In genomic region chr9:13203681-13204080, GRCm38 (mm10) we compare ENCODE assay signal across 18 mouse cellular contexts. TPM values are rescaled to one million over a fixed set of nuclear protein-coding genes. Genes with fewer than 3 reads are reported as not detected.
DNase-seq lines count a peak whose midpoint lies in the region; ATAC-seq and TF ChIP-seq lines count a peak whose summit lies in the region.
"Had no signal": no experiment of that assay in that cellular context is flagged by ENCODE, and none has a peak within 500 bp of the region (broad histone marks: within the 10 kb centered on the region; RNA-seq: fewer than 3 reads in every experiment).

No protein-coding gene starts in this region.

- H3K27me3 ChIP-seq in liver, embryonic 14.5 days (ENCODE audit: control insufficient read depth, insufficient read depth, low read length) = no peaks in the 10 kb centered on the region
- H3K27me3 ChIP-seq in forebrain, embryonic 15.5 days = no peaks in the 10 kb centered on the region
- H3K27me3 ChIP-seq in heart, embryonic 10.5 days (ENCODE audit: insufficient read depth, poor library complexity, severe bottlenecking) = no peaks in the 10 kb centered on the region
- H3K27me3 ChIP-seq: embryonic facial prominence, embryonic 13.5 days; forebrain, embryonic 13.5 days; heart, embryonic 12.5 days had no signal

- peak overlapping the region; percentile 28; the same call in 1 of the 2 replicates for H3K4me2 ChIP-seq in liver, embryonic 14.5 days (ENCODE audit: low read depth)
- H3K4me2 ChIP-seq in forebrain, embryonic 15.5 days (replicated peaks) = no peak overlapping the region
- H3K4me2 ChIP-seq: embryonic facial prominence, embryonic 13.5 days; forebrain, embryonic 13.5 days; heart, embryonic 12.5 days; hindbrain, embryonic 14.5 days had no signal

- TF ChIP-seq CTCF in liver, embryonic 14.5 days (IDR thresholded peaks at IDR 0.05; ENCODE audit: low read depth) = no peak

- H3K4me3 ChIP-seq in liver, embryonic 14.5 days (ENCODE audit: insufficient read depth in 1 of 2, low read depth in 2 of 2, low read length in 2 of 2) = no peak overlapping the region
- no peak overlapping the region for H3K4me3 ChIP-seq in forebrain, embryonic 15.5 days
- no peak overlapping the region for H3K4me3 ChIP-seq in heart, embryonic 10.5 days
- H3K4me3 ChIP-seq: embryonic facial prominence, embryonic 13.5 days; forebrain, embryonic 13.5 days; heart, adult 2 months; heart, embryonic 12.5 days; hindbrain, embryonic 10.5 days had no signal

- H3K27ac ChIP-seq in liver, embryonic 14.5 days = no peak overlapping the region
- H3K27ac ChIP-seq in forebrain, embryonic 15.5 days (replicated peaks) = no peak overlapping the region
- no peak overlapping the region for H3K27ac ChIP-seq in heart, embryonic 10.5 days
- H3K27ac ChIP-seq: embryonic facial prominence, embryonic 13.5 days; forebrain, embryonic 13.5 days; heart, adult 2 months; hindbrain, embryonic 10.5 days; hindbrain, embryonic 14.5 days had no signal

- H3K9ac ChIP-seq in liver, embryonic 14.5 days (replicated peaks) = no peak overlapping the region
- H3K9ac ChIP-seq in forebrain, embryonic 15.5 days (replicated peaks) = no peak overlapping the region
- H3K9ac ChIP-seq: embryonic facial prominence, embryonic 13.5 days; forebrain, embryonic 13.5 days; heart, embryonic 12.5 days; hindbrain, embryonic 14.5 days had no signal

- H3K9me3 ChIP-seq in liver, embryonic 14.5 days (ENCODE audit: control insufficient read depth, low read length) = no peaks in the 10 kb centered on the region
- H3K9me3 ChIP-seq in forebrain, embryonic 15.5 days = no peaks in the 10 kb centered on the region
- no peaks in the 10 kb centered on the region for H3K9me3 ChIP-seq in heart, embryonic 10.5 days
- H3K9me3 ChIP-seq: embryonic facial prominence, embryonic 13.5 days; forebrain, embryonic 13.5 days; heart, embryonic 12.5 days; hindbrain, embryonic 10.5 days had no signal

- peak; percentile 87 for ATAC-seq in liver, embryonic 14.5 days (ENCODE audit: insufficient read depth)
- ATAC-seq in megakaryocyte progenitor cell, adult 5-6 weeks (replicated peaks; ENCODE audit: poor library complexity) = peak; percentile 26; the same call in 1 of the 2 replicates
- no peak for ATAC-seq in forebrain, embryonic 15.5 days (replicated peaks)
- ATAC-seq: forebrain, embryonic 13.5 days had no signal

- DNase-seq in c-Kit-positive CD71-positive TER-119-negative erythroid progenitor cells, embryonic 14.5 days (ENCODE audit: low read depth) = peak; percentile 48
- DNase-seq in liver = peak; percentile 43
- DNase-seq in liver, embryonic 14.5 days (ENCODE audit: low read depth in 3 of 3, low spot score in 3 of 3) = peak; percentile 27 to 51 (median 45)
- no peak for DNase-seq in embryo, embryonic 10.5 days (ENCODE audit: low spot score)
- DNase-seq in heart, embryonic 10.5 days (ENCODE audit: low spot score) = no peak
- no peak for DNase-seq in right cerebral cortex, postnatal 14 days
- DNase-seq: adrenal gland, postnatal 14 days; cerebellum, adult 2 months; cerebellum, postnatal 14 days; gastrocnemius, postnatal 36 days; heart, adult 2 months had no signal

- H3K4me1 ChIP-seq in liver, embryonic 14.5 days (replicated peaks; ENCODE audit: control insufficient read depth in 2 of 2, insufficient read depth in 2 of 2, low read length in 1 of 2) = peaks cover 4 to 9% of the 10 kb centered on the region in 2 experiments; a peak in 3 of 4 replicates
- no peaks in the 10 kb centered on the region for H3K4me1 ChIP-seq in forebrain, embryonic 15.5 days
- no peaks in the 10 kb centered on the region for H3K4me1 ChIP-seq in heart, embryonic 10.5 days
- H3K4me1 ChIP-seq: embryonic facial prominence, embryonic 13.5 days; forebrain, embryonic 13.5 days; hindbrain, embryonic 10.5 days had no signal

- WGBS in liver, embryonic 14.5 days (ENCODE audit: insufficient replicate concordance) = 25% methylated on average over 5 of the region's 5 CpGs
- WGBS in forebrain, embryonic 15.5 days = 93% methylated on average over 5 of the region's 5 CpGs
- 70% methylated on average over 5 of the region's 5 CpGs for WGBS in heart, embryonic 10.5 days

- TF ChIP-seq EP300 in liver, embryonic 14.5 days (IDR thresholded peaks at IDR 0.05; ENCODE audit: low read depth) = peak; percentile 84

- no peaks in the 10 kb centered on the region for H3K36me3 ChIP-seq in liver, embryonic 14.5 days (replicated peaks; ENCODE audit: control insufficient read depth, insufficient read depth, low read depth)
- H3K36me3 ChIP-seq in forebrain, embryonic 15.5 days = no peaks in the 10 kb centered on the region
- H3K36me3 ChIP-seq in heart, embryonic 10.5 days = no peaks in the 10 kb centered on the region
- H3K36me3 ChIP-seq: embryonic facial prominence, embryonic 13.5 days; heart, embryonic 12.5 days; hindbrain, embryonic 10.5 days had no signal

RNA-seq across cellular contexts. Expression of gene Jrkl, which starts 41.9 kb away (rescaled TPM):
- polyA plus RNA-seq in liver, embryonic 14.5 days (2012; rRNA removed) = 0.98 and 2.1 TPM in 2 replicates
- polyA plus RNA-seq in liver, embryonic 14.5 days (2014; fragmentation: Nextera tagmentation; extraction: Ambion mirVana) = 1.5 TPM in 2 replicates
- total RNA-seq in megakaryocyte progenitor cell, adult 5-6 weeks (2015) = 5.5 and 6.4 TPM in 2 replicates
- 7.5 and 9.4 TPM in 2 replicates for total RNA-seq in megakaryocyte progenitor cell, adult 5-6 weeks (2017)
- polyA plus RNA-seq in forebrain, embryonic 15.5 days (2015; fragmentation: Nextera tagmentation; extraction: Ambion mirVana) = 13.2 and 13.6 TPM in 2 replicates
- polyA plus RNA-seq in heart, embryonic 10.5 days (2016; fragmentation: Nextera tagmentation; extraction: Ambion mirVana) = 7.1 and 7.8 TPM in 2 replicates

RNA-seq across cellular contexts. Expression of gene Ccdc82, which starts 43.1 kb away (rescaled TPM):
- 8.2 and 11.1 TPM in 2 replicates for polyA plus RNA-seq in liver, embryonic 14.5 days (2012; rRNA removed)
- polyA plus RNA-seq in liver, embryonic 14.5 days (2014; fragmentation: Nextera tagmentation; extraction: Ambion mirVana) = 10.0 and 10.4 TPM in 2 replicates
- 26.0 and 34.7 TPM in 2 replicates for total RNA-seq in megakaryocyte progenitor cell, adult 5-6 weeks (2015)
- 31.0 and 42.6 TPM in 2 replicates for total RNA-seq in megakaryocyte progenitor cell, adult 5-6 weeks (2017)
- polyA plus RNA-seq in forebrain, embryonic 15.5 days (2015; fragmentation: Nextera tagmentation; extraction: Ambion mirVana) = 10.9 and 11.0 TPM in 2 replicates
- 6.5 and 8.3 TPM in 2 replicates for polyA plus RNA-seq in heart, embryonic 10.5 days (2016; fragmentation: Nextera tagmentation; extraction: Ambion mirVana)

Comparison
In these comparisons a context has a peak if more than half of its experiments do, and no peak if none do; other contexts are left out.
1. DNase-seq: peak in c-Kit-positive CD71-positive TER-119-negative erythroid progenitor cells, embryonic 14.5 days (single experiment), liver (single experiment) and liver, embryonic 14.5 days (3 of 3); none in embryo, embryonic 10.5 days (single experiment), heart, embryonic 10.5 days (single experiment) and right cerebral cortex, postnatal 14 days (single experiment).